Mouse (Mus musculus) limb, embryonic 15.5 days (tissue): ENCODE measurements at regions not wholly inside any gene's neighbourhood (a gene's known extent, or its start where the extent isn't known, plus 50 kb on each side); places are given as distances from the start of the nearest gene placed in this dataset.

Experiments used
- ATAC-seq: fragments of 200-750 bp; cut with Nextera tagmentation; 2 replicates; pipeline ENCODE4 v1.8.0; 2017; ENCODE audit warnings: low read depth, moderate TSS enrichment; ENCODE audit not compliant: insufficient number of reproducible peaks, low FRiP score, low TSS enrichment
- H3K27ac ChIP-seq: fragments of 300-500 bp; sonication (generic); 2 replicates; pipeline ENCODE4 v1.5.1; 2015; ENCODE audit warnings: moderate library complexity, mild to moderate bottlenecking, inconsistent platforms
- H3K27me3 ChIP-seq: fragments of 300-500 bp; sonication (generic); 2 replicates; pipeline ENCODE4 v1.6.1; 2015; ENCODE audit warnings: inconsistent platforms
- H3K36me3 ChIP-seq: fragments of 300-500 bp; sonication (generic); 2 replicates; pipeline ENCODE4 v1.6.1; 2015; ENCODE audit warnings: inconsistent platforms
- H3K4me1 ChIP-seq: fragments of 300-500 bp; sonication (generic); 2 replicates; pipeline ENCODE4 v1.6.1; 2015; ENCODE audit warnings: inconsistent platforms
- H3K4me2 ChIP-seq: fragments of 300-500 bp; sonication (generic); 2 replicates; pipeline ENCODE4 v1.6.1; 2015; ENCODE audit warnings: mild to moderate bottlenecking, inconsistent platforms
- H3K4me3 ChIP-seq: fragments of 300-500 bp; sonication (generic); 2 replicates; pipeline ENCODE4 v1.5.1; 2015; ENCODE audit warnings: mild to moderate bottlenecking, inconsistent platforms
- H3K9ac ChIP-seq: fragments of 300-500 bp; sonication (generic); 2 replicates; pipeline ENCODE4 v1.6.1; 2015; ENCODE audit warnings: inconsistent platforms
- H3K9me3 ChIP-seq: fragments of 300-500 bp; sonication (generic); 2 replicates; pipeline ENCODE4 v1.6.1; 2016; ENCODE audit warnings: inconsistent platforms
- whole genome bisulfite sequencing: fragments of 180-500 bp; shearing (Covaris S2); methylation state at CpG from one replicate; pipeline ENCODE4 v1.1.7; 2015; 5-methylcytosine and 5-hydroxymethylcytosine counted together

DNA sequence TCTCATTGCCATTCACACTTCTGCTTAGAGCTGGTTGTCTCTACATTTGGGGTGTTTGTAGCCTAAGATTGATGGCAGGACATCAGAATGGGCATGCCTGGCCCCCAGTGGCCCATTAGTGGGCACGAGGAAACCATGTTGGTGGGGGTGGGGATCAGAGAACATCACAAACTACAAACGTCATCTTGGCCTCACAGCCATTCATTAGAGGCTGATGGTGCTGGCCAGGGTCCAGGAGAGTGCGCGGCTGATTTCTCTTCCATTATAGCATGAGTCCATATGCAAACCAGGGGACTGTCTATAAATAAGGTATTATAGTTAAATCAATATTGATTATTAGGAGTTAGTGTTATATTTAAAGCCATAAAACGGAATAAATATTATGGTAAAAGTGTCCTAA is 67.9 kb downstream of the 3100002H09Rik start:
- H3K9me3 ChIP-seq = no peaks in the 10 kb centered on the region
- H3K4me3 ChIP-seq = no peak overlapping the region
- no peak overlapping the region for H3K4me2 ChIP-seq
- WGBS = 62% methylated on average over 5 of the region's 5 CpGs
- no peak overlapping the region for H3K27ac ChIP-seq
- ATAC-seq = no peak
- no peaks in the 10 kb centered on the region for H3K36me3 ChIP-seq
- H3K9ac ChIP-seq = no peak overlapping the region
- no peaks in the 10 kb centered on the region for H3K4me1 ChIP-seq
- no peaks in the 10 kb centered on the region for H3K27me3 ChIP-seq

- no peak overlapping the region for H3K9ac ChIP-seq
- H3K4me2 ChIP-seq = no peak overlapping the region
- H3K9me3 ChIP-seq = no peaks in the 10 kb centered on the region
- no peaks in the 10 kb centered on the region for H3K36me3 ChIP-seq
- no peaks in the 10 kb centered on the region for H3K4me1 ChIP-seq
- H3K27me3 ChIP-seq = no peaks in the 10 kb centered on the region
- ATAC-seq = no peak
- no peak overlapping the region for H3K27ac ChIP-seq
- 80% methylated on average over 5 of the region's 5 CpGs for WGBS
- H3K4me3 ChIP-seq = no peak overlapping the region
Observed at GRCm38 (mm10) chr4:124538471-124538870, 72.1 kb downstream of the 3100002H09Rik start.

DNA sequence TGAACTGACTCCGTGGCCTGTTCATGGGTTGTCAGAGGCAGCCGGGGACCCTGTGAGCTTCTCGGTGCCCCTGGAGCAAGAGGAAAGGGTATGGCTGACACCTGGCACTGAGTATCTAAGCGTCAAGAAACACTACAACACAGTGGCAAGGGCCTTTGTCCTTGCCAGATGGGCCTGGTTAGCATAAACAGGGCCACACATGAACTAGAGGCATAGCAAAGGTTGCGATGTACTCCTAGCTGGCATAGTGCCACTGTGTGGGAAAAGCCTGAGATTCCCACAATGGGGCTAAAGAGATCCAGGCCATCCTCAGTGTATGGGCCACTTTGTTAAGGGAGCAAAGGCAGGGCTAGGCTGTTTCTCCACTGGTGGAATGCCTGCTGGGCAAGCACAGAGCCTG is 72.9 kb downstream of the 3100002H09Rik start:
- Histone ChIP-seq H3K4me2 (no peak overlapping the region), H3K36me3 (no peaks in the 10 kb centered on the region), H3K9ac (no peak overlapping the region), H3K4me1 (no peaks in the 10 kb centered on the region), H3K27ac (no peak overlapping the region), H3K9me3 (no peaks in the 10 kb centered on the region), H3K27me3 (no peaks in the 10 kb centered on the region), H3K4me3 (no peak overlapping the region)
- WGBS = 67% methylated on average over 5 of the region's 5 CpGs
- ATAC-seq = no peak

GRCm38 (mm10) chr4:124533614-124534013 is 77.0 kb downstream of the 3100002H09Rik start:
- Histone ChIP-seq H3K27me3 (0 out of 2 replicates have a peak, but pooled peaks cover 2% of the 10 kb centered on the region), H3K9me3 (no peaks in the 10 kb centered on the region), H3K9ac (no peak overlapping the region), H3K27ac (no peak overlapping the region), H3K4me2 (no peak overlapping the region), H3K4me1 (no peaks in the 10 kb centered on the region), H3K4me3 (no peak overlapping the region), H3K36me3 (no peaks in the 10 kb centered on the region)
- 69% methylated on average over 6 of the region's 6 CpGs for WGBS
- ATAC-seq = no peak

GRCm38 (mm10) chr4:124530596-124530995 is 80.0 kb downstream of the 3100002H09Rik start:
- no peak overlapping the region for H3K27ac ChIP-seq
- no peaks in the 10 kb centered on the region for H3K9me3 ChIP-seq
- H3K4me3 ChIP-seq = no peak overlapping the region
- H3K4me1 ChIP-seq = peaks cover 9% of the 10 kb centered on the region
- H3K27me3 ChIP-seq = peaks cover 7% of the 10 kb centered on the region
- H3K9ac ChIP-seq = no peak overlapping the region
- 56% methylated on average over 9 of the region's 9 CpGs for WGBS
- no peaks in the 10 kb centered on the region for H3K36me3 ChIP-seq
- no peak for ATAC-seq
- H3K4me2 ChIP-seq = no peak overlapping the region

DNA sequence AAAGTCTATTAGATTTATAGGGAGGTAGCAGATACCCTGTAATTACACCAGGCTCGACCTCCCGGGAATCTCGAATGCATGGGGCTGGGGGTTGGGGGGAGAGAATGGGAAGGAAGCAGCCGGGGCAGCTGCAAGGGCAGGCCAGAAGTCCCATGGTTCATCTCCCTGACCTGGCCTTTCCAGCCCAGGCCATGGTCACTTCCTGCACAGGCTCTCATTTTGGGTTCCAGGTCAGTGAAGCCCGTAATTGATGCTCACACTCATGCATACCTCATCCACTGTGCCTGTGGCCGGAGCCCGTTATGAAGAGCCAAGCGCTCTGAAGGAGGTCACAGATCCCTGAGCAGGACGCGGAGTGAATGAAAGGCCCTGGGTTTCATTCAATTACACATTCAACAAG is 83.8 kb downstream of the 3100002H09Rik start:
- Histone ChIP-seq H3K9ac (no peak overlapping the region), H3K4me1 (peaks cover 9% of the 10 kb centered on the region), H3K9me3 (no peaks in the 10 kb centered on the region), H3K27me3 (peaks cover 28% of the 10 kb centered on the region), H3K36me3 (no peaks in the 10 kb centered on the region), H3K4me2 (no peak overlapping the region), H3K4me3 (no peak overlapping the region), H3K27ac (no peak overlapping the region)
- 31% methylated on average over 10 of the region's 10 CpGs for WGBS
- no peak for ATAC-seq

DNA sequence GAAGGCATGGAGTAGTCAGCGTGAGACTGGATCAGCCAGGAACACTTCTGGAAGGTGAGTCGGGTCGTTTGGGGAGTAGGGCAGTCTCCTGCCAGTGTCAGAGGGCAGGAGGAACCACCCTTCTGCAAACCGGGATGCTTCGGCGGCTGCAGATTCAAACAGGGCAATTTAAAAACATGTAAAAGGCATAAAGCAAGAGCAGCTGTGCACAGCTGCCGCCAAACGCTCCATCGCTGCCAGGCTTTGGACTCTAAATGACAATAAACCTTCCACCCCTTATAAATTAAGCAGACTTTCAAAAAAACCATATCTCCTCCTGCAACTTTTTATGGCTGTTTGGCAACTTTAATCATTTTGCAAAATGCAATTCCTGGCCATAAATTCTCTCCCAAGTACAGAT is 84.2 kb downstream of the 3100002H09Rik start:
- peaks cover 28% of the 10 kb centered on the region for H3K27me3 ChIP-seq
- no peak for ATAC-seq
- H3K4me3 ChIP-seq = no peak overlapping the region
- WGBS = 13% methylated on average over 9 of the region's 9 CpGs
- no peak overlapping the region for H3K4me2 ChIP-seq
- H3K36me3 ChIP-seq = no peaks in the 10 kb centered on the region
- no peak overlapping the region for H3K9ac ChIP-seq
- no peak overlapping the region for H3K27ac ChIP-seq
- H3K4me1 ChIP-seq = peaks cover 9% of the 10 kb centered on the region
- H3K9me3 ChIP-seq = no peaks in the 10 kb centered on the region

- no peak overlapping the region for H3K4me3 ChIP-seq
- no peak overlapping the region for H3K27ac ChIP-seq
- WGBS = 30% methylated on average over 9 of the region's 9 CpGs
- no peak for ATAC-seq
- H3K9ac ChIP-seq = no peak overlapping the region
- no peaks in the 10 kb centered on the region for H3K9me3 ChIP-seq
- H3K27me3 ChIP-seq = peaks cover 23% of the 10 kb centered on the region
- no peak overlapping the region for H3K4me2 ChIP-seq
- H3K36me3 ChIP-seq = no peaks in the 10 kb centered on the region
- H3K4me1 ChIP-seq = peaks cover 3% of the 10 kb centered on the region; the same call in 1 of the 2 replicates
Observed at GRCm38 (mm10) chr4:124520309-124520708, 90.3 kb downstream of the 3100002H09Rik start.

DNA sequence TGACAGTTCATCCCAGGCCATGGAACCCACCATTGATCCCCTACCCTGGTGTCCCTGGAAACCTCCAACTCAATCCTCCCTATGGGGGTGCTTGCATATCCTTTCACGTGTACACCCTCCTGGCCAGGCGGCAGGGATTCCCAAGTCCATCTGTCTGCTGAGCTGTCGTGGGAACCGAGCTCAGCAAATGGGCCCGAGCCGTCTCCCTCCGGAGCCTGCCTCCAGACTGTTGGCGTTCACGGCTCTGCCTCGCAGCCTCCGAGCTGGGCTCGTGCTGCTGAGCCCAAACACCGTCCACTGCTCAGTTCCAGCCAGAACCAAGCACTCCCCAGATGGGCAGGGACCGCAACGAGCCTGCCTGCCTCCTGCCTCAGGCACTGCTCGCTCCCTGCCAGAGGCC is 98.8 kb downstream of the 3100002H09Rik start:
- H3K9me3 ChIP-seq = no peaks in the 10 kb centered on the region
- ATAC-seq = no peak
- no peak overlapping the region for H3K4me3 ChIP-seq
- no peaks in the 10 kb centered on the region for H3K36me3 ChIP-seq
- WGBS = 78% methylated on average over 16 of the region's 16 CpGs
- no peak overlapping the region for H3K27ac ChIP-seq
- 0 out of 2 replicates have a peak, but pooled peaks cover 3% of the 10 kb centered on the region for H3K4me1 ChIP-seq
- no peak overlapping the region for H3K4me2 ChIP-seq
- H3K9ac ChIP-seq = no peak overlapping the region
- H3K27me3 ChIP-seq = peaks cover 12% of the 10 kb centered on the region; the same call in 1 of the 2 replicates

DNA sequence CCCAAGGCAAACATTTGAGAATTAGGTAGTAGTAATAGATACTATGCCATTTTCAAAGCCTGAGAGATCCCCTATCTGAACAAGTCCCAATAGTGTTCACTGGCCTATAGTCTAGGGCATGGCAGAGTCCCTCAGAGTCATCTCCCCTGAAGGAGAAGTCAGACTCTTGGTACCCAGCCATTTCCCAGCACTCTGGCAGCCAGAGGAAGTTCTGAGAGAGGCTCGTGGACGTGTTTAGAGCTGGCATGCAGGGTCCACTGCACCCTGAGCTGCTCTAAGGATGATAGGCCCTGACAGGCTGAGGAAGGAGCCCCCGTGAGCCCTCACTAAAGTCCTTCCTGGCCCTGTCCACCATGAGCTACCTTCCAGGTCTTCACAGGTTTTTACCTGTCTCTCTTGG is 99.8 kb downstream of the 3100002H09Rik start:
- H3K27ac ChIP-seq = no peak overlapping the region
- H3K9ac ChIP-seq = no peak overlapping the region
- H3K27me3 ChIP-seq = peaks cover 11% of the 10 kb centered on the region; the same call in 1 of the 2 replicates
- ATAC-seq = no peak
- H3K4me2 ChIP-seq = no peak overlapping the region
- H3K36me3 ChIP-seq = no peaks in the 10 kb centered on the region
- WGBS = 74% methylated on average over 3 of the region's 3 CpGs
- H3K4me1 ChIP-seq = peaks cover 11% of the 10 kb centered on the region; the same call in 1 of the 2 replicates
- no peaks in the 10 kb centered on the region for H3K9me3 ChIP-seq
- no peak overlapping the region for H3K4me3 ChIP-seq

DNA sequence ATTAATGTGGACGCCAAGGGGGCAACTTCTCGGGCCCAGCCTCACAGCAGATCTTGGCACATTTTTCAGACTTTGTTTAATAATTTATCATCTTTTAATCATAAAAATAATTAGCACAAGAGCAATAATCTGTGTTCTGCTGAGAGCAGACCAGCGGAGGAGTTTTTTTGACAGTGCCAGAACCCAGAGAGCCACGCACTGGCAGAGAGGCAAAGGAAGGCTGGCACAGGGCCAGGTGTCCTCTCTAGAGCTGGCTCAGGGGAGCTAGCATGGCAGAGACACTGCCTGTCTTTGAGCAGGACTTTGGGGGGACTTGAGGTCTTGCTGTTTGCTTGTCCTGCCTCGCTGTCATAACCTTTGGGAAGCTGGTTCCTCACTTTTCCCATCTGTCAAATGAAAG is 100.9 kb downstream of the 3100002H09Rik start:
- WGBS = 53% methylated on average over 5 of the region's 5 CpGs
- H3K36me3 ChIP-seq = no peaks in the 10 kb centered on the region
- no peak for ATAC-seq

DNA sequence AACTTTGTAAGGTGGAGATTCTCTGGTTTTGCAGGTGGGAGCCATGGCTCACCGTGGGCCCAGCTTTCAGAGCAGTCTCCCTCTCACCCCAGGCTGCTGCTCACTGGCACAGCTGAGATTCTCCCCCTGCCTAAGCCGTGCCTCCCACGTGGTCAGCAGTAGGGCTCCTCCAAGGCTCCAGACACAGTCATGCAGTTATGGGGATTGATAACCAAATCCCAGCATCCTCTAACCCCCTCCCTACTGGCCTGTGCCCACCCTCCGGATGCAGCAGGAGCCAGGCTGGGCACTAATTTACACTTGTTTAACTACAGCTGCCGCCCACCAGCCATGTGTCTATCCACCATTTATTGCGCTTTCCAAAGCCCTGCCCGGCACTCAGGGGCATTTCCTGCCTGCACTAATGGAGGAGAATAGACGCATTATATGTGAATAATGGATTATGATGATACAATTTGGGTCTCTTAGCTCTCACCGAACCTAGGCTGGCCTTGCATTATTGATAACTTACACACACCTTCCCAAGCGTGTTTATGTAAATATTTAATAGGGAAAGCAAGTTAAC is 104.4 kb downstream of the 3100002H09Rik start:
- Histone ChIP-seq H3K9ac (no peak overlapping the region), H3K36me3 (no peaks in the 10 kb centered on the region), H3K27ac (no peak overlapping the region), H3K4me2 (no peak overlapping the region), H3K9me3 (no peaks in the 10 kb centered on the region), H3K4me3 (no peak overlapping the region), H3K27me3 (peaks cover 7% of the 10 kb centered on the region; the same call in 1 of the 2 replicates), H3K4me1 (peaks cover 11% of the 10 kb centered on the region; the same call in 1 of the 2 replicates)
- WGBS = 30% methylated on average over 10 of the region's 10 CpGs
- no peak for ATAC-seq

More for the DNA sequence above, 100.9 kb downstream of the 3100002H09Rik start:
- H3K27me3 ChIP-seq = peaks cover 11% of the 10 kb centered on the region; the same call in 1 of the 2 replicates
- no peak overlapping the region for H3K27ac ChIP-seq
- no peak overlapping the region for H3K9ac ChIP-seq
- peaks cover 11% of the 10 kb centered on the region; the same call in 1 of the 2 replicates for H3K4me1 ChIP-seq
- H3K9me3 ChIP-seq = no peaks in the 10 kb centered on the region
- H3K4me3 ChIP-seq = no peak overlapping the region
- no peak overlapping the region for H3K4me2 ChIP-seq

DNA sequence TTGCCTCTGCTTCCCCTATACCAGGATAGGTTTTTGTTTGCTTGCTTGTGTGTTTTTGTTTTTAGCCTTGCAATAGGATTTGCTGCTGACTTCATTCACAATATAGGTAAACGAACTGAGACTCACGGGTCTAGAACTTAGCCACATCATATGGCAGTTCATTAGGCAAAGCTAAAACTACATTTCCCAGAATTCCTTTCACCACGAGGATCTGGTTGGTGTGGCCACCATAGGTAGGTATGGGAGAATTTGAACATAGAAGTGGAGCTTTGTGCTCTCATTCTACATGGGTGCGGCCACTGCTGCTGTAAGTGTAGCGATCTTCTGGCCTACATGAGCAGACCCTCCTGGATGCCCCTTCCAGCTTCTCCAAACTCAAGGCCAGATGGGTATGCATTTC is 108.8 kb downstream of the 3100002H09Rik start:
- peaks cover 8% of the 10 kb centered on the region for H3K27me3 ChIP-seq
- H3K27ac ChIP-seq = no peak overlapping the region
- no peak for ATAC-seq
- no peak overlapping the region for H3K4me3 ChIP-seq
- H3K9me3 ChIP-seq = no peaks in the 10 kb centered on the region
- H3K4me1 ChIP-seq = peaks cover 9% of the 10 kb centered on the region; the same call in 1 of the 2 replicates
- no peaks in the 10 kb centered on the region for H3K36me3 ChIP-seq
- H3K9ac ChIP-seq = no peak overlapping the region
- 75% methylated on average over 5 of the region's 5 CpGs for WGBS
- no peak overlapping the region for H3K4me2 ChIP-seq
